Mouse (Mus musculus) E14TG2a.4 (cell line): ENCODE measurements around the gene Adarb1.

Source experiments
- H3K27me3 ChIP-seq: 2 replicates; pipeline ENCODE4 v1.6.1; 2014; ENCODE audit warnings: low read length, control low read depth; ENCODE audit not compliant: insufficient read depth
- H3K36me3 ChIP-seq: 2 replicates; pipeline ENCODE4 v1.6.1; 2014; ENCODE audit warnings: low read length, control low read depth; ENCODE audit not compliant: insufficient read depth
- H3K4me1 ChIP-seq: replicated peaks from 2 replicates; pipeline ENCODE4 v1.6.1; 2014; ENCODE audit warnings: low read depth, low read length, control low read depth
- H3K4me3 ChIP-seq: replicated peaks from 2 replicates; pipeline ENCODE4 v1.5.1; 2014; ENCODE audit warnings: mild to moderate bottlenecking, low read length
- H3K9me3 ChIP-seq: 2 replicates; pipeline ENCODE4 v1.6.1; 2014; ENCODE audit warnings: low read length, control low read depth
- CTCF ChIP-seq: conservative IDR thresholded peaks from 2 replicates; pipeline ENCODE4 v1.5.1; 2014; ENCODE audit warnings: low read length
- NANOG ChIP-seq: IDR thresholded peaks from 2 replicates; pipeline ENCODE4 v1.6.1; 2014; ENCODE audit warnings: borderline replicate concordance, low read length, mixed read lengths
- POU5F1 ChIP-seq: IDR thresholded peaks from 2 replicates; pipeline ENCODE4 v1.6.1; 2014; ENCODE audit warnings: low read length, borderline replicate concordance

Adarb1 gene

GRCm38 (mm10) chr10:77451822-77452221 lies 33.8 kb upstream of the Adarb1 start:
- H3K9me3 ChIP-seq = no peaks in the 10 kb centered on the region
- H3K36me3 ChIP-seq = no peaks in the 10 kb centered on the region
- TF ChIP-seq CTCF = no peak
- no peak for TF ChIP-seq POU5F1
- no peak for TF ChIP-seq NANOG
- no peaks in the 10 kb centered on the region; the same call in none of the 2 replicates for H3K27me3 ChIP-seq
- H3K4me3 ChIP-seq = no peak overlapping the region
- peaks cover 5% of the 10 kb centered on the region; the same call in 1 of the 2 replicates for H3K4me1 ChIP-seq

GRCm38 (mm10) chr10:77450159-77450464 lies 32.0 kb upstream of the Adarb1 start:
- H3K4me1 ChIP-seq = peaks cover 5% of the 10 kb centered on the region; the same call in 1 of the 2 replicates
- no peak overlapping the region for H3K4me3 ChIP-seq
- no peaks in the 10 kb centered on the region; the same call in none of the 2 replicates for H3K27me3 ChIP-seq
- no peaks in the 10 kb centered on the region for H3K36me3 ChIP-seq
- 0 out of 2 replicates have a peak, but pooled peaks cover 2% of the 10 kb centered on the region for H3K9me3 ChIP-seq
- TF ChIP-seq CTCF (no peak), POU5F1 (no peak), NANOG (no peak)

GRCm38 (mm10) chr10:77449315-77450158 lies 31.5 kb upstream of the Adarb1 start:
- Histone ChIP-seq H3K36me3 (no peaks in the 10 kb centered on the region), H3K9me3 (0 out of 2 replicates have a peak, but pooled peaks cover 7% of the 10 kb centered on the region), H3K4me3 (peak overlapping the region; percentile 13; the same call in 1 of the 2 replicates), H3K27me3 (no peaks in the 10 kb centered on the region; the same call in none of the 2 replicates), H3K4me1 (peaks cover 5% of the 10 kb centered on the region; the same call in 1 of the 2 replicates)
- TF ChIP-seq CTCF (no peak), NANOG (no peak), POU5F1 (no peak)

- Histone ChIP-seq H3K36me3 (no peaks in the 10 kb centered on the region), H3K9me3 (0 out of 2 replicates have a peak, but pooled peaks cover 7% of the 10 kb centered on the region), H3K27me3 (no peaks in the 10 kb centered on the region; the same call in none of the 2 replicates), H3K4me1 (peaks cover 5% of the 10 kb centered on the region; the same call in 1 of the 2 replicates), H3K4me3 (no peak overlapping the region)
- TF ChIP-seq POU5F1 (no peak), NANOG (no peak), CTCF (no peak)
Measured at GRCm38 (mm10) chr10:77448698-77449247, 30.7 kb upstream of the Adarb1 start.

- TF ChIP-seq NANOG (no peak), POU5F1 (no peak), CTCF (no peak)
- Histone ChIP-seq H3K27me3 (no peaks in the 10 kb centered on the region; the same call in none of the 2 replicates), H3K9me3 (0 out of 2 replicates have a peak, but pooled peaks cover 7% of the 10 kb centered on the region), H3K36me3 (no peaks in the 10 kb centered on the region), H3K4me3 (no peak overlapping the region), H3K4me1 (peaks cover 5% of the 10 kb centered on the region; the same call in 1 of the 2 replicates)
Measured at GRCm38 (mm10) chr10:77448209-77448608, 30.1 kb upstream of the Adarb1 start.

- TF ChIP-seq POU5F1 (no peak), NANOG (no peak), CTCF (no peak)
- Histone ChIP-seq H3K4me3 (no peak overlapping the region), H3K9me3 (0 out of 2 replicates have a peak, but pooled peaks cover 7% of the 10 kb centered on the region), H3K36me3 (no peaks in the 10 kb centered on the region), H3K27me3 (no peaks in the 10 kb centered on the region; the same call in none of the 2 replicates), H3K4me1 (peaks cover 5% of the 10 kb centered on the region; the same call in 1 of the 2 replicates)
Measured at GRCm38 (mm10) chr10:77447755-77448154, 29.7 kb upstream of the Adarb1 start.

GRCm38 (mm10) chr10:77442250-77442649 lies 24.2 kb upstream of the Adarb1 start:
- TF ChIP-seq CTCF (peak; percentile 25), NANOG (no peak)
- no peak overlapping the region for H3K4me3 ChIP-seq
- no peaks in the 10 kb centered on the region for H3K27me3 ChIP-seq
- H3K36me3 ChIP-seq = no peaks in the 10 kb centered on the region
- peaks cover 10% of the 10 kb centered on the region for H3K4me1 ChIP-seq
- 0 out of 2 replicates have a peak, but pooled peaks cover 7% of the 10 kb centered on the region for H3K9me3 ChIP-seq

GRCm38 (mm10) chr10:77441812-77442211 lies 23.7 kb upstream of the Adarb1 start:
- H3K4me1 ChIP-seq = peaks cover 10% of the 10 kb centered on the region
- no peaks in the 10 kb centered on the region for H3K36me3 ChIP-seq
- H3K4me3 ChIP-seq = no peak overlapping the region
- TF ChIP-seq NANOG = no peak
- 0 out of 2 replicates have a peak, but pooled peaks cover 7% of the 10 kb centered on the region for H3K9me3 ChIP-seq
- no peaks in the 10 kb centered on the region for H3K27me3 ChIP-seq
